Mouse (Mus musculus) neural tube, embryonic 12.5 days (tissue): Measurements from ENCODE around the gene Arpc2. TPM values are rescaled to one million over a fixed set of nuclear protein-coding genes. Genes with fewer than 3 reads are reported as not detected.

Experiments used
- ATAC-seq: fragments of 200-750 bp; cut with Nextera tagmentation; 2 replicates; pipeline ENCODE4 v1.8.0; 2017; ENCODE audit warnings: low read depth, mild to moderate bottlenecking, moderate TSS enrichment, moderate library complexity; ENCODE audit not compliant: low FRiP score
- H3K27ac ChIP-seq: fragments of 300-500 bp; sonication (generic); 2 replicates; pipeline ENCODE4 v1.5.1; 2016
- H3K27me3 ChIP-seq: fragments of 300-500 bp; sonication (generic); replicated peaks from 2 replicates; pipeline ENCODE4 v1.6.1; 2016; ENCODE audit warnings: mild to moderate bottlenecking
- H3K36me3 ChIP-seq: fragments of 300-500 bp; sonication (generic); 2 replicates; pipeline ENCODE4 v1.6.1; 2016; ENCODE audit warnings: mild to moderate bottlenecking
- H3K4me1 ChIP-seq: fragments of 300-500 bp; sonication (generic); 2 replicates; pipeline ENCODE4 v1.6.1; 2016
- H3K4me2 ChIP-seq: fragments of 300-500 bp; sonication (generic); replicated peaks from 2 replicates; pipeline ENCODE4 v1.6.1; 2016; ENCODE audit warnings: mild to moderate bottlenecking
- H3K4me3 ChIP-seq: fragments of 300-500 bp; sonication (generic); 2 replicates; pipeline ENCODE4 v1.5.1; 2016
- H3K9ac ChIP-seq: fragments of 300-500 bp; sonication (generic); 2 replicates; pipeline ENCODE4 v1.6.1; 2016; ENCODE audit warnings: mild to moderate bottlenecking
- H3K9me3 ChIP-seq: fragments of 300-500 bp; sonication (generic); 2 replicates; pipeline ENCODE4 v1.6.1; 2016; ENCODE audit warnings: mild to moderate bottlenecking
- WGBS: fragments of 180-500 bp; shearing (Covaris S2); methylation state at CpG from one replicate; pipeline ENCODE4 v1.1.7; 2016; 5-methylcytosine and 5-hydroxymethylcytosine counted together
- polyA plus RNA-seq: library from polyadenylated mRNA; unstranded; fragments of >200 nt; fragmentation: Nextera tagmentation; extraction: Ambion mirVana; gene quantifications from 2 replicates; pipeline ENCODE4 v1.2.1, GENCODE M21; 2016

The Arpc2 gene
- polyA plus RNA-seq, 1 experiment from 2014 or later = 394 TPM

DNA sequence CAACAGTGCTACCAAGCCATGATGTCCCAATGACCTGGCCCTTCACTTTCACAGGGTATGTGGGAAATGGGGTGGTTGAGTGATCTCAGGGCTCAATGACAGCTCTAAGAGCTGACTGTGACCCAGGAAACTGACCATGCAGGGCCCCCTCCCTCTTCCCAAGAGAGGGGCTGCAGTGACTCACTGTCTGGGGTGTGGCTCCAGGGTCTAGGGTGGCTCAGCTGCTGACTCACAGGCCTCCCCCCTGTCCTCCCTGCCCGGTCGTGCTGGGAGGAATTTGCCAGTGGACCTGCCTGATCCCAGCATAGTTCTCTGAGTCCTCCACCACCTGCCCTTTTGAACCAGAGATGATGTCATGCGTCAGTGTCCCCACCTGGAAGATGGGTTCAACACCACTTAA, 61.4 kb downstream of the Arpc2 start:
- Histone ChIP-seq H3K4me3 (no peak overlapping the region), H3K36me3 (peaks cover 4% of the 10 kb centered on the region; the same call in 1 of the 2 replicates), H3K4me2 (no peak overlapping the region), H3K9ac (no peak overlapping the region), H3K27me3 (no peaks in the 10 kb centered on the region), H3K9me3 (no peaks in the 10 kb centered on the region), H3K27ac (no peak overlapping the region), H3K4me1 (peaks cover 20% of the 10 kb centered on the region)
- ATAC-seq = no peak
- 81% methylated on average over 3 of the region's 3 CpGs for WGBS

DNA sequence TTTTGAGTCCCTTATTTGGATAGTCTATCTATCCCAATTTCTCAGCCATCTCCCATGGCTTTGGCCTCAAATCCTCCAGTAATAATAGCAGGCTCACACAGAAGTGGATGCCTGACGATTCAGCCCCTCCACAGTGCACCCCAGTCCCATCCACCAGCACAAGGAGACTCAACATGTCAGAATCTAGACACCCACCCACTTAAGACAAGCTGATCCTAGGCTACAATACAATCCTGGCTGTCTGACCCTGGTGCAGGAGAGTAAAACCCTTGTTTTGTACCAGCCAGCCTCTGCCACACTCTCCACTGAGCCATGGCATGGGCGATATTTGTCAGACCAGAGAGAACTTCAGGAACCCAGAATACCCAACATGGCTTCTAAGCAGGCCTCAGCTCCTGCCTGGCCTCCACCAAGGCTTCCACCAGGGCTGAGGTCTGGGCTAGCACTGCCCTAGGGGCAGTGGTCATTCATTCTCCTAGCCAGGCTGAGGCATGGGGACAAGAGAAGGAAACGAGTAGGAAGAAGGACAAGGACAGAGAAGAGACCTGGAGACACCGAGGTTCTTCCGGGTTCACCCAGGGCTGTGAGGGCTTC, 62.4 kb downstream of the Arpc2 start:
- Histone ChIP-seq H3K9ac (no peak overlapping the region), H3K4me3 (no peak overlapping the region), H3K27me3 (0 out of 2 replicates have a peak, but pooled peaks cover 4% of the 10 kb centered on the region), H3K27ac (no peak overlapping the region), H3K36me3 (peaks cover 4% of the 10 kb centered on the region; the same call in 1 of the 2 replicates), H3K9me3 (no peaks in the 10 kb centered on the region), H3K4me1 (peaks cover 21% of the 10 kb centered on the region), H3K4me2 (no peak overlapping the region)
- 89% methylated on average over 5 of the region's 5 CpGs for WGBS
- no peak for ATAC-seq

DNA sequence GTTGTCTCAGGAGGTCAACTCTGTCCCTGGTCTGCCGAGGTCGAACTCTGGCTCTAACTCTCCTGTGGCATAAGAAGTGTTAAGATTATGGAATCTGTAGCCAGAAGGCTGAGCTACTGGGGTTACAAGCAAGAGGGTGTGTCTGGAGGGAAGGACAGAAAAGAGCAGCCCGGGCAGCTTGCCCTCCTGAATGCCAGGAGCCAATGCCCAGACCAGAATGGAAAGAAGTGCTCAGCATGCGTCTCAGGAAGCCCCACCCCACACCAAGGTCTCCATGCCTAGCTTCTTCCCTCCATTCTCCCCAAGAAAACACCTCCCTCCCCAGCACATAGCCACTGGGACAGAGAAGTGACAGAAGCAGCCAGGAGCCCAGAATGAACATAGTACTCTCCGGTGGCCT, 63.1 kb downstream of the Arpc2 start:
- Histone ChIP-seq H3K4me1 (peaks cover 28% of the 10 kb centered on the region), H3K9ac (no peak overlapping the region), H3K27me3 (peaks cover 11% of the 10 kb centered on the region), H3K27ac (no peak overlapping the region), H3K9me3 (no peaks in the 10 kb centered on the region), H3K36me3 (peaks cover 3% of the 10 kb centered on the region; the same call in 1 of the 2 replicates), H3K4me2 (no peak overlapping the region), H3K4me3 (no peak overlapping the region)
- WGBS = 80% methylated on average over 5 of the region's 5 CpGs
- no peak for ATAC-seq

DNA sequence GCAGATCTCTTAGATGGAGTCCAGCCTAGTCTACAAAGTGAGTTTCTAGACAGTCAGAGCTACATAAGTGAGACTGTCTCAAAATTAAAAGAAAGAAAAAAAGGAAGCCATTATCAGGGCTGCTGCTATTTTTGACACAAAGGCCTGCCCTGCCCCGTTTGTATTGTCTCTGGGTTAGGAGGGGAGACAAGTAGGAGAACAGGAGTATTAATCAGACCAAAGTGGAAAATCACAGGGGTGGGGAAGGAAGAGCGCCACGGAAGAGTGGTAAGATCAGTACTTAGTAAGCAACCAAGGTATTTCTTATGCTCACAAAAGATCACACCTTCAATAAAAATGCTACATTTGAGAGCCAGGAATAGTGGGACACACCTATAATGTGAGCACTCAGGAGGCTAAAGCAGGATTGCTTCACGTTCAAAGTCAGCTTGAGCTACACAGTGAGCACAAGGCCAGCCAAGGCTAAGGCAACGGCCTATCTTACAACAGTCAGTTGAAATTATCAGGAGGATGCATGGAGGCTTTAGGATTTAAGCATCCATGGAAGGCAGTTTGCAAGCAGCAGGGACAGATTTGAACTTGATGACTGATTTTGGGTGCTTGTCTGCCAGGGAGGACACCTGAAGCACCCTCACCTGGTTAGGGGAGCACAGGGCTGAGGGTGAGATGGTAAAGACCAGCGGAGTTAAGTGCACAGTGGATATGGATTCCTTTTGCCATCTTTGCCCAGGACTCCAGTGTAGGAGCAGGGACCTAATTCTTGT, 64.6 kb downstream of the Arpc2 start:
- Histone ChIP-seq H3K4me2 (no peak overlapping the region), H3K9me3 (no peaks in the 10 kb centered on the region), H3K9ac (no peak overlapping the region), H3K4me1 (peaks cover 25% of the 10 kb centered on the region), H3K36me3 (no peaks in the 10 kb centered on the region), H3K27ac (no peak overlapping the region), H3K4me3 (no peak overlapping the region), H3K27me3 (peaks cover 17% of the 10 kb centered on the region)
- ATAC-seq = no peak
- 83% methylated on average over 6 of the region's 6 CpGs for WGBS

DNA sequence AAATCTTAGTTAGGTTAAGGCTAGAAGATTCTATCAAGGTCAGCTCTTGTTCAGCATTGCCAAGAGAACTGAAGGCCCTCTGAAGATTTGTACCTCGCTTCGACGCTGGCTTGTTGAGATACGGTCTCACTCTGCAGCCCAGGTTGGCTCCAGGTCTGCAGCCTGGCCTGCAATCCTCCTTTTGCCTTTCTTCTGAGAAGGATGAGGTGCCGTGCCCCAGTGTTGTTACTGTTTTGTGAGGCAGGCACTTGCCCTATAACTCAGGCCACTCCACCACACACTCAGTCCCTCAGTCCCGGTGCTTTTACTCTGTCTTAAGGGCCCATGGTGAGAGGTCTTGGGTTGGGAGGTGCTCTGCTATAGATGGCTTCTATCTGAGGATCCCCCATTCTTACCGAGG, 66.3 kb downstream of the Arpc2 start:
- Histone ChIP-seq H3K36me3 (no peaks in the 10 kb centered on the region), H3K27me3 (peaks cover 17% of the 10 kb centered on the region), H3K4me1 (peaks cover 11% of the 10 kb centered on the region), H3K4me2 (no peak overlapping the region), H3K9me3 (no peaks in the 10 kb centered on the region), H3K27ac (no peak overlapping the region), H3K4me3 (no peak overlapping the region), H3K9ac (no peak overlapping the region)
- no peak for ATAC-seq
- 84% methylated on average over 7 of the region's 7 CpGs for WGBS

DNA sequence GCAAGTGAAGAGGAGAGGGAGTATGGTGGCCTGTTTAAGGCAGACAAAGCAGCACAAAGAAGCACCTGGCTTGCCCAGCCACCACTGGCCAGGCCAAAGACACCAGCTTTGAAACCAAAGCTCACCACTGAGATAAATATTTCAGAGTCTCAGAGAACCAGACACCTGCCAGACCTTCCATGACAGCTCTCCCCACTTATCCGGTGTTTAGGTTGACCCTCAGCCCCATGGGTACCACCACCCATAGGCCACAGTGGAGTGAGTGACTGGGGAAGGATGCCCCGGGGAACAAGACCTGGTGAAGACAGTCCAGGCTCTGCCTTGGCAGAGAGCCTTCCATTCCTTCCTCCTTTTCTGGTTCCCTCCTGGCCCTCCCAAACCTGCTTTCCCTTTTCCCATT, 67.0 kb downstream of the Arpc2 start:
- H3K36me3 ChIP-seq = no peaks in the 10 kb centered on the region
- peaks cover 17% of the 10 kb centered on the region for H3K27me3 ChIP-seq
- no peak overlapping the region for H3K4me3 ChIP-seq
- no peak overlapping the region for H3K27ac ChIP-seq
- no peak overlapping the region for H3K4me2 ChIP-seq
- ATAC-seq = no peak
- WGBS = 84% methylated on average over 2 of the region's 2 CpGs
- peaks cover 11% of the 10 kb centered on the region for H3K4me1 ChIP-seq
- no peaks in the 10 kb centered on the region for H3K9me3 ChIP-seq
- H3K9ac ChIP-seq = no peak overlapping the region

DNA sequence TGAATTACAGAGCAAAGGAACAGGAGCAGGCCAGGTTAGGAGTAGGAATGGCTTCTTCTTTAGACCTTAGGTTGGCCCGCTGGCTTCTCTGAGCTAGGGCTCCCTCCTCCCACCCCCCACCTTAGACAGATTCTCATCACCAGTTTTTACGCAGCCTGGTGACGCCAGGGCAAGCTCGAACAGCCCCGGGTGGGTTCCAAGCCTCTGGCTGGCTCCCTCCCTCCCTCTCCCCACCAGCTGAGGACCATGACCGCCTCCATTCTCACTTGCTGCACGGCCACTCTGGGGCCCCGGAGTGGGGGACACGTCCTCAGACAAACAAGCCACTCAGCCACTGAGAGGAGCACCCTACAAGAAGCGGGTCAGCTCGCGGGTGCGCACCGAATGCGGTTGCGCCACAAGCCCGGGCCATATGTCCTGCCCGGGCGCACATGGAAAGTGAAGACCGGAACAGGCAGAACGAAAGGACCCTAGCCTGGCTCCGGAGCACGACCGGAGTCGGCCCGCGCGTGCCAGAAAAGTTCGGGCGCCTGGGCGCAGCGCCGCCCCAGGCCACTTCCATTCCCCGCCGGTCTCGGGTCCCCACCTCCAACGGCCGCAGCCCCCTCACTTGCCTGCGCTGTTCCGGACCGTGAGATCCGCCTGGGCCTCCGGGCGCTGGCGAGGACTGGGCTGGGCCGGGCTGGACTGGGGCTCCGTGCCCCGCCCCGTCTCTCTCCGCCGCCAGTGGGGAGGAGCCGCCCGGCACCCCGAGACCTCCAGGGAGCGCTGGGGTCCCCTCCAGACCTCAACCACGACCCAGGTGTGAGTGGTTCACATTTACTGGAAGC, 67.8 kb downstream of the Arpc2 start:
- H3K9ac ChIP-seq = peak overlapping the region; percentile 58
- H3K4me3 ChIP-seq = peak overlapping the region; percentile 47
- H3K27ac ChIP-seq = no peak overlapping the region
- peaks cover 11% of the 10 kb centered on the region for H3K4me1 ChIP-seq
- under 1% methylated on average over 56 of the region's 56 CpGs for WGBS
- H3K4me2 ChIP-seq = peak overlapping the region; percentile 82
- H3K36me3 ChIP-seq = no peaks in the 10 kb centered on the region
- no peaks in the 10 kb centered on the region for H3K9me3 ChIP-seq
- peak; percentile 69 for ATAC-seq
- H3K27me3 ChIP-seq = peaks cover 17% of the 10 kb centered on the region

DNA sequence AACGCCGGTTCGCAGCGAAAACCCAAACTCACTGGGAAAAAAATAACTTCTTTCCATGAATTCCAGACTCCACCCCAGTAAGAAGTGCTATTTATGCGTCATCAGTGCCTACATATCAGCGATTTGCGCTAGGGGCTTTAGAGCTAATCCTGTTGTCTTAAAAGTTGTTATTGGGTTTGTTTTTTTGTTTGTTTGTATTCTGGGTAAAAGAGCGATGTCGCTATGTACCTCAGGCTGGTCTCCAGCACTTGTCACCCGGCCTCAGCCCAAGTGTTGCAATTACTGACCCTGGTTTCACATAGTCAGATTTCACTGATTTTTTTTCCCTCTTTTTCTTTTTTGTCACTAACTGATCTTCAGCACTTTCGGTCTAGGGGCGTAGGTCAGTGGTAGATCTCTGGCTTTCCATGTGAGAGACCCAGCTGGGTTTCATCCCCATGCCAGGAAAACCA, 68.5 kb downstream of the Arpc2 start:
- Histone ChIP-seq H3K36me3 (no peaks in the 10 kb centered on the region), H3K4me3 (peak overlapping the region; percentile 47), H3K27ac (no peak overlapping the region), H3K27me3 (peaks cover 17% of the 10 kb centered on the region), H3K4me2 (peak overlapping the region; percentile 82), H3K9me3 (no peaks in the 10 kb centered on the region), H3K9ac (peak overlapping the region; percentile 58), H3K4me1 (peaks cover 11% of the 10 kb centered on the region)
- ATAC-seq = no peak
- WGBS = 8% methylated on average over 12 of the region's 12 CpGs

DNA sequence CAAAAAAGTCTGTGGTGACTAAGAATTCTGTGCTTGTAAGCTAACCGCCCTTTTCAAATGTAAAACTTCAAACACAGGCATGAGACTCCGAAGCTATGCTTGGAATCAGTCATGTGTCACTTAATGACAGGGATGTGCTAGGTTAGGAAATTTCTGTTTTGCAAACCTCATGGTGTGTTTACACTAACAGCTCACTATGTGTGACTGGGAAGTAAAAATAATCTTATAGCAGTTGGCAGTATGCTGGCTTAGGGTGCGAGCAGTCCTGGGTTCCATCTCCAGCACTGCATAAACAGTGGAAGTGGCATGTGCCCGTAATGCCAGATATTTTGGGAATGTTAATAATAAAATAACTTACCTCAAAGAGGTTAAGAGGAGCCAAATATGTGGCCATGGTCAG, 69.1 kb downstream of the Arpc2 start:
- no peak for ATAC-seq
- no peak overlapping the region for H3K9ac ChIP-seq
- H3K36me3 ChIP-seq = no peaks in the 10 kb centered on the region
- H3K9me3 ChIP-seq = no peaks in the 10 kb centered on the region
- no peak overlapping the region for H3K27ac ChIP-seq
- 61% methylated on average over 4 of the region's 4 CpGs for WGBS
- H3K4me2 ChIP-seq = no peak overlapping the region
- H3K27me3 ChIP-seq = peaks cover 17% of the 10 kb centered on the region
- peaks cover 11% of the 10 kb centered on the region for H3K4me1 ChIP-seq
- H3K4me3 ChIP-seq = no peak overlapping the region

DNA sequence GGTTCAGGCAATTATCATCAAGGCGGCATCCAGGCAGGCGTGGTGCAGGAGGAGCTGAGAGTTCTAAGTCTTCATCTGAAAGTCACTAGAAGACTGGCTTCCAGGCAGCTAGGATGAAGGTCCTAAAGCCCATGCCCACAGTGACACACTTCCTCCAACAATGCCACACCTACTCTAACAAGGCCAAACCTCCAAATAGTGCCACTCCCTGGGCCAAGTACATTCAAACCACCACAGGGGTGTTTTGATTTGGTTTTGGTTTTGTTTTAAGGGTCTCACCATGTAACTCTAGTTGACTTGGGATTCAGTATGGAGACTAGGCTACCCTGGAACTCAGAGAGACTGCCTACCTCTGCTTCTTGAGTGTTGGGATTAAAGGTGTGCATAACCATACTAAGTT, 69.6 kb downstream of the Arpc2 start, which contains the start of gene Tmbim1:
Gene Tmbim1, minus strand, starts transcription at position 101 of the 400 bp plus-strand sequence.
- no peak within 1 kb of the TSS for H3K27ac ChIP-seq
- H3K36me3 ChIP-seq = no peaks in the 10 kb centered on the region
- no peaks in the 10 kb centered on the region for H3K9me3 ChIP-seq
- H3K27me3 ChIP-seq = peaks cover 17% of the 10 kb centered on the region
- H3K4me1 ChIP-seq = peaks cover 11% of the 10 kb centered on the region
- H3K4me2 ChIP-seq = peak within 1 kb of the TSS; percentile 82
- no peak for ATAC-seq
- H3K4me3 ChIP-seq = 0 out of 2 replicates have a peak within 1 kb of the TSS, but pooled peaks have one; percentile 47
- H3K9ac ChIP-seq = no peak within 1 kb of the TSS
- WGBS = 67% methylated on average over 2 of the region's 2 CpGs

DNA sequence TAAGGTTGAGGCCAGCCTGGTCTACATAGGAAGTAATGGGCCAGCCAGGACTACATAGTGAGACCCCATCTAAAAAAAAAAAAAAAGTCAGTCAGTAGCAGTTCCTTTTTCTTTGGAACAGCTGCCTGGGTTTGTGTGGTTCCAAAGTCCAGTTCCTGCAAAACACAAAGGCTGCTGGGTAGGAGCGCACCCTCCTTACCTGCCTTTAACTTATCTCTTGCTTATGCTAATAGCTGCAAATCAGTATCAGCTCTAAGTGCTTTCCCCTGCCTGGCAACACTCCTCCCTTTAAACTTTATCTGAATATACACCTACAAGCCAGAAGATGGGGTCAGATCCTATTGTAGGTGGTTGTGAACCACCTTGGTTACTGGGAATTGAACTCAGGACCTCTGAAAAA, 71.3 kb downstream of the Arpc2 start:
- Histone ChIP-seq H3K4me1 (peaks cover 11% of the 10 kb centered on the region), H3K9me3 (no peaks in the 10 kb centered on the region), H3K4me2 (no peak overlapping the region), H3K36me3 (no peaks in the 10 kb centered on the region), H3K9ac (no peak overlapping the region), H3K27ac (no peak overlapping the region), H3K4me3 (no peak overlapping the region), H3K27me3 (peaks cover 17% of the 10 kb centered on the region)
- ATAC-seq = no peak
- WGBS = 100% methylated on average over 1 of the region's 1 CpGs
